Mouse (Mus musculus): ENCODE results near the gene Nhs.

- no peak for TF ChIP-seq CTCF (IDR thresholded peaks at IDR 0.05; ENCODE audit: borderline replicate concordance, insufficient read depth, low read depth, low read length)
- TF ChIP-seq POLR2A (IDR thresholded peaks at IDR 0.05; ENCODE audit: borderline replicate concordance, insufficient read depth, low read length), result no peak
Measured at GRCm38 (mm10) chrX:162158142-162158541, 1.4 kb downstream of the Nhs start.

All from cerebellum, adult 2 months (tissue).